Mouse (Mus musculus) gonadal fat pad, adult 2 months (tissue): ENCODE results near the gene Ninj2. TPM values are rescaled to one million over a fixed set of nuclear protein-coding genes. Genes with fewer than 3 reads are reported as not detected.

Source experiments
- DNase-seq: peaks from one replicate; pipeline ENCODE4 v3.0.0-alpha.2; 2012; ENCODE audit warnings: low read depth
- polyA plus RNA-seq: library from polyadenylated mRNA; depleted of rRNA; stranded (reverse); fragments of >200 nt; gene quantifications from 2 replicates; pipeline ENCODE4 v1.2.3, GENCODE M21; 2012

The Ninj2 gene
- polyA plus RNA-seq, 1 experiment: 2.1 TPM

DNA sequence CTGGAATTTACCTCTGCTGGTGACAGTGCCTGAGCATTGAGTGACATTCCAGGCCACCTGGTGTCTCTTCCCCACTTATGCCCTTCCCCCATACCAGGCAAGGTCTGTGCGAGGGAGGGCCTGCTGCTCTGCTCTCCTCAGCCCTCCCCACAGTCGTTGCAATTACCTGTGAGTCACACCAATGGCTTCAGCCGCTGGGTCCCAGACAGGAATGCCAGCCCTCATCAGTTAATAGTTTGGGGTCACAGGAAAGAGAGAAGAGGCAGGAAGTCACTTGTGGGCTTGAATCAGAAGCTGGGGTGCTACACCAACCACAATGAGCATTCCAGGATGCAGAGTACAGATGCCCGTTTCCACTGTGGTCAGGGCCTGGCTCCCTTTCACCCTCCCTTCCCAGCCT, 41.6 kb downstream of the Ninj2 start:
- no peak for DNase-seq

DNA sequence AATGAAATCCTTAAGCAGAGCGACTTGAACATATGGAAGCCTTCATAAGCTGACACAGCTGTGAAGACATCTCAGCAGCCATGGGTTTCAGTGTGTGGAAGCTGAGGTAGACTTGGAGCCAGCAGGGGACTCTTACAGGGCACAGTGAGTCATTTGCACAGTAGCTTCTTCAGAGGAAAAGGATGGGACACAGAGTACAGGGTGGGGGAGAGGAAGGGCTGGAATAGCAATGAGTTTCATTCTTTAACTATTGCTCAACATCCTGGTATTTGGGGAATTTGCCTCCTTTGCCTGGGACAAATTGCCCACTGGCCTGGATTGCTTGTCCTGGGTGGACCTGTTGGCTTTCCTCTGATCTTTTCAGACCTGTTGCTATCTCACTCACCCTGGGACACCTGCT, 52.3 kb downstream of the Ninj2 start:
- DNase-seq: no peak

DNA sequence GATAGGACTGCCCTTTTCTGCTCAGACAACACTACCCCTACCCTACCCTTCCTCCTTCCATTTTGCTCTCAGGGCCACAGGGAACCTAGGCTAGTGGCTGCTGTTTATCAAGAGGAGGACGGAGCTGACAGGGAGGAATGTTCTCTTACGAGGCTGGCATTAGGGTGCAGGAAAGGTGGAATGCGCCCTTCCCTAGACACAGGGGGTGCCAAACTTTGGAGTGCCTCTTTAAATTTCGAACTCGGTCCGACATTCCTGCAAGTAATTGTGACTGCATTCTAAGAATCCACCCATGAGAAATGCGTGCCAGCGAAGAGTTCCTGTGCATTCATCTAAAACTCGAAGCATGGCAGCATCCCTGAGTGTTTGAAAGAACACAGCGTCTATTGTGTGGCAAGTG, 53.5 kb downstream of the Ninj2 start:
- no peak for DNase-seq

DNA sequence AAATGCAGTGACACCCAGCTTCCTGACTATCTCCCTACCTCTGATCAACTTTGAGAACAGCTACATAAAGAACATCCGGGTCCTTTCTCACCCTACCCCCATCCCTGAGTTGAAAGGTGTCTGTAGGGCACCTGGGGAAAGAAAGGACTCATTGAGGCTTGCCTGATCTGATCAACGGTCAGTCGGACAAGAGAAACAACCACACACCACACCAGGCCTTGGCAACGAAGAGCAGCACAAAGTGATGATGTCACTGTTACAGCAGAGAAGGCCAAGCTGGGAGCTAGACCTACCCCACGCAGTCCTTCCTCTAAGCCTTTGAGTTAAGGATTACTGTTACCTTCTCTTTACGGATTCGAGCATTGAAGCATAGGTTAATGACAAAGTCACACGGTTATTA, 54.3 kb downstream of the Ninj2 start:
- DNase-seq: no peak

DNA sequence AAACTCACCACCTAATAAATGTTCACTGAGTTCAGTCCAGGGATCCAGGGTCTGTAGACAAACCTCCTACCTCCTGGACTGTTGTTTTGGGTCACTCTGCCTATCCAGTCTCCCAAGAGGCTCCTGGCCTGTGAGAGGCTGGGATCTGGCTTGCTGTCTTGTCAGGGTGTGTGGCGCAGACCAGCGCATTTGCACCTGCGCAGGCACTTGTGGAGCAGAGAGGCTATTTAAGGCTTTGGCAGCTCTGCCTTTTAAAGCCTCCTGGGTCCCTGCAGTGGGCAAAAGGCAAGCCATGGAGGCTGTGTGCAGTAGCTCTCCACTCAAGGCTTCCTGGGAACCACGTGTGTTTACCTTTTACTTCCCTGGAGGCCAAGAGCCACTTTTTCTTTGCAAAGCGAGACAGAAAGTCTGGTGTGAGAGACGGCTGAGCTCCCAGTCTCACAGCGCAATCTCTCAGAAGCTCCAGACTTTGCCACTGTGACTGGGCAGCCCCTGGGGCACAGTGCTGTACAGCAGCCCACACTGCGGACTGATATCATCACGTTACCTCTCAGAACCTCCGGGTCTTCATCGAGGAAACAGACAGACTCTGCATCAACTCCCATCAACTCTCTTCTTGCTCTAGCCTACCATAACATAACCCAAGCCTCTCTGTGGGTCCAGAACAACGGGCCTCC, 55.7 kb downstream of the Ninj2 start:
- DNase-seq: no peak

DNA sequence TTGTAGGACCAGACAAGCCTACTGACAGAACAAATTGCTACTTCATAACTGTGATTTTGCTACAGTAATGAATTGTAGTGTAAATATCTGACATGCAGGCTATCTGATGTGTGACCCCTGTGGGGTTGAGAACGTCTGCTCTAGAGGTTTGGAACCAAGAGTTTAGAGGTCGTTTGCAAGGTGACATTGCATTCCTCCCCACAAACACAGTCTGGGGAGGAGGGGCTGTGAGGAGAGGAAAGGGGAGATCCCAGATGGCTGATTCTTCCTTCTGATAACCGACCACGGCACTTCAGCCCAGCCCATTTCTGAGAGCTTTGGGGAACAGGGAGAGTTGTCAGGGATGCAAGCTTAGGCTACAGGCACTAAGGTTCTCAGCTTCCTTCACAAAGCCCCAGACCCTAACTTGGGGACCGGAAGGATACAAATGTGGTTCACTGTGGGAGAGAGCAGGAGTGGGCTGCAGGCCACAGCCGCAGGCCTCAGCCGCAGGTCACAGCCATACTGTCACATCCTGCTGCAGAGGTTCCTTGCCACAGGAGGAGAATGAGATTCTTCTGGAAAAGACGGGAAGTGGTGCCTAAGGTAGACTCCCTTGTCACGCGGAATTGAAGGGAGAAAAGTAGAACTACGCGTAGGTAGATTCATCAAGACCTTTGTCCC, 56.4 kb downstream of the Ninj2 start:
- no peak for DNase-seq

DNA sequence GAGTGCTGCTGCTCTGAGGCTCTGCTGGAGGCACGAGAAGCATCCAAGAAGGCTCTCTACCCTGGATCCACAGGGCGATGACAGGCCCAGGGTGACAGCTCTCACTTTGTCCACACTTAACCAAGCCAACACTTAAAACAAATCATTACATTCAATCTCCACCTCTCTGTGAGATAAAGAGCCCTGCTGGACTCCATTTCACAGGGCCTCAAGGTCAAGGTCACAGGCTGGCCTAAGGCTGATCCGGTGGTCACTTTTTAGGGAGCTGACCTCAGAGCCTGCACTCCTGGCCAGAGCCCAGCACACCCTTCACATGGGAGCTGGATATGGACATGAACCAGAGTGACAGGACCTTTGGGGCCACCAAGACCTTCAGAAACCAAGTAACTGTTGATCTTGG, 57.1 kb downstream of the Ninj2 start:
- no peak for DNase-seq

DNA sequence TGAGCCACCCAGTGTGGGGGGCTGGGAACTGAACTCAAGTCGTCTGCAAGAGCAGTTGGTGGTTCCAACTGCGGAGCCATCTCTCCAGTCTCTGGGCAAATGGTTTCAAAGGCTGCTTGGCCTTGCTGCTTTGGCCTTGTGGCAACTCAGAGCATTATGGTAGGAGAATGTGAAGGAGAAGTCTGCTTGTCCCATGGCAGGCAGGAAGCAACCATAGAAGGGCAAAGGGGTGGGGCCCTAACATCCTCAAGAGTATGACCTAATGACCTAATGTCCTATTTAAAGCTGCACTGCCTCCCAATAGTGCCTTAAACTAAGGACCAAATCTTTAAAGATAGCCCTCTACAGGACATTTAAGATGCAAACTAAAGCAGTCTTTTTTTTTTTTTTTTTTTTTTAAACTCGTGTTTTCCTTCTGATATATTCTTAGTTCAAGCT, 58.5 kb downstream of the Ninj2 start:
- no peak for DNase-seq

DNA sequence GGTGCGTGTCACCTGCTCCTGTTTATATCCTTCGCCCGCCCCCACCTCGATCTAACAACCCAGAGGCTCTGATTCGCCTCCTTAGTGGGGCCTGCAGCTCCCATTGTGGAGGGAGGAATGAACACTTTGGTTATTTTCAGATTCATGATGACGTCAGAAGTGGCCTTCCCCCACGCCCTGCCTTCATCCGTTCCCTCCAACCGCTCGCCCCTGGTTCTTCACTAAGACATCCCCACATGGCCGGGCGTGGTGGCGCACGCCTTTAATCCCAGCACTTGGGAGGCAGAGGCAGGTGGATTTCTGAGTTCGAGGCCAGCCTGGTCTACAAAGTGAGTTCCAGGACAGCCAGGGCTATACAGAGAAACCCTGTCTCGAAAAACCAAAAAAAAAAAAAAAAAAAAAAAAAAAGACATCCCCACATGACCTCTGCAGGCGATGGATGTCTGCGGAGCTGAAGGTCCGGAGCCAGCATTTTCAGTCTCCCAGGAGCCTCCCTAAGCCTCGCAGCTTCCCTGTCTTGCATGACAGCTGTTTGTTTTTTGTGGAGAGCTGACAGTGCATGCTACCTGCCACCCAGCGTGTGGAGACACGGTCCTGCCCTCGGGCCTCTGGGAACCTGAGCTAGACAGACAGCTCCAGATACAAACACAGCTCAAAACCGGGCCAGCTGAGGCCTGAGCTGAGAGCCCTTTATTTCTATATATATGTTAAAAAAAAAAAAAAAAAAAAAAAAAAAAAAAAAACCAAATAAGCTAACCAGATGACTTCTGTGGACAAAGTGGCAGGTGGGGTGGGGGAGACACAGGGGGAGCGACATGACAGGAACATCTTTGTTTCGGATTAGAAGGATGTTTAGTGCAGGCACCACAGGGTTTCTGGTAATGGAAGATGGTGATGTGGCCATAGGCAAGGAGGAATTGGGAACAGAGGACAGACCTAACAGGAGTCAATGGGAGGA, 59.9 kb downstream of the Ninj2 start:
- peak; percentile 87 for DNase-seq

DNA sequence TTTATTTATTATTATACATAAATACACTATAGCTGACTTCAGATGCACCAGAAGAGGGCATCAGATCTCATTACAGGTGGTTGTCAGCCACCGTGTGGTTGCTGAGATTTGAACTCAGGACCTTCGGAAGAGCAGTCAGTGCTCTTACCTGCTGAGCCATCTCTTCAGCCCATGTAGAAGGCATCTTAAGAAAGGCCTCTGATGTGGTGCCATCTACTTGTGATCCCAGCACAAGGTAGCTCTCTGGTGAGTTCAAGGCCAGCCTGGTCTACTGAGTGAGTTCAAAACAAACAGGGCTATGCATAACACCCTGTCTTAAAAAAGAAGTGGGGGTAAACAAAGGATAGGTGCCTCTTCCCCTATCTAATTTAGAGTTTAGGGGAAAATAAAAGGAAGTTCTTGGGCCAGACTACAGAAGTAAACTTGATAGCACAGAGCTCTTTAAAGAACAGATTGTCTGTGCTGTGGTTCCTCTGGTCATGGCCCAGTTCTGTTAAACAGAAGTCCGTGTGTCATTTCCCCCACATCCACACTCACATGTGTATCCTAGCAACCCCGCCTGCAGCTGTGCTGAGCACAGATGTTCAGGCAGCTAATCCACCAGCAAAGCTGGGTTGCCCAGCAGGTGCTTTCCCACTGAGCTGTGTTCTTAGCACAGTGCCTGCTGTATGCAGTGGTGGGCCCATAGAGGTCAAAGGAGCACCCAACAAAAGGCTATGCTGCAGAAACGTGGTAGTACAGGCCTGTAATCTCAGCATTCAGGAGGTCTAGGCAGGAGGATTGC, 61.6 kb downstream of the Ninj2 start:
- DNase-seq: no peak

DNA sequence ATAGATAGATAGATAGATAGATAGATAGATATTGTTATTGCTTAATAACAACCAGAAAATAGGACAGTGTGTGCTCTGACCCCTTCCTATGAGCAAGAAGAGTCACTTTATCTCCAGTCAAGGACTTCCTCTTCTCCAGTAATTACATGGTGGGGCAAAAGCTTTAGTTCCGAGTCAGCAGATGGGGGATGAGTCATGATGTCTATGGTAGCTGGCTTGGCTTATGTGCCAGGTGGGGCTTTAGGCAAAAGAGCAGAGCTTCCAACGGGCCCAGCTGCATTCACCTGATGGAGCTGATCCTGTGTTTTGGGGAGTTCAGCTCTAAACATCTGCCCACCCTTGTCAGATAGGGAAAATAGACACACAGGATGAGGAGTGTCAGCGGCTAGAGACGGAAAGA, 62.4 kb downstream of the Ninj2 start:
- no peak for DNase-seq

DNA sequence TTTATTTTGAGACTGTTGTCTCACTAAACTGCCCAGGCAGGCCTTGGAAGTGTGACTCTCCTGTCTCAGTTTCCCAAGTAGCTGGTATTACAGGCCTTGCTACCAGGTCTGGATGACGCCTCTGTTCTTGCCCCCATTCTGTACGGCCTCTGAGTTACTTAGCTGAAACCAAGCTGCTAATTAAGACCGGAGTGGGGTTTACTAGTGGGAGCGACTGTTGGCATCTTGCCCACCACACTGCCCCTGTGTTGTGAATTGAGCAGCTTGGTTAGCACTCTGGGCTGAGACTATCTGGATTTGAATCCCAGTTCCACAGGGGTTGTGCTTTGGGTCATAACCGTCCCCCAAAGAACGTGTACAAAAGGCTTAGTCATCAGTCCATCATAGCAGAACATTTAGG, 64.3 kb downstream of the Ninj2 start:
- no peak for DNase-seq

DNA sequence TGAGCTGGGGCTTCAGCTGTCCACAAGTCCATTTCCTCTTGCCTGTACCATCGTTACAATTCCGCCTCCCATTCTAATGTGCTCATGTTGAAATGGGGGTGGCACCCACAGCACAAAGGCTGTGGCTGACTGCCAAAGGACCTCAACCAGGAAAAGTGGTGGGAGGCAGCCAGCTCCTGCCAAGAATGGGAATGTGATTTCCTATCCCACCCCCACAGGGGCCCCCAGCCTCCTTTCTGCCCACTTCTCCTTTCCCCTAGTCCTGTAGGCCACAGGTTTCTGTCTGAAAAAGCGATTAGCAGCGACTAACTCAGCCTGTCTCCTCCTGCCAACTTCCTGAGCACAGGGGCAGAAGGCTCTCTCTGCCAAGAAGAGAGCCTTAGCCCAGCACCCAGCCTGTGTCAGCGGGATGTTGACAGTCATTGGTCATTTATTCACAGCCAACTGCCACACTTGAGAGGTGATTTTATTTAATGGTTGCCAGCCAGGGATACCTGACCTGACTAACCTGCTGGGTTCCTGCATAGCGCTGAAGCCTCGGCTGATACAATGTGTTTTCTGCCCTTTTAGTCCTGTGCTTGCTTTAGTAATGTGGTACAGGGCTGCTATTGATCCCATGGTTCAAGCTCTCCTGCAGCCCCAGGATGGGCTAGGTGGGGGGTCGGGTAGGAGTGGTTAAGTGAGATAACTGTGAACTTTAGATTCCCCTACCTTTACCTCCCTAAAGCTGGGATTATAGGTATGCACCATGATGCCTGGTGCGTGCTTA, 66.2 kb downstream of the Ninj2 start:
- peak; percentile 68 for DNase-seq

DNA sequence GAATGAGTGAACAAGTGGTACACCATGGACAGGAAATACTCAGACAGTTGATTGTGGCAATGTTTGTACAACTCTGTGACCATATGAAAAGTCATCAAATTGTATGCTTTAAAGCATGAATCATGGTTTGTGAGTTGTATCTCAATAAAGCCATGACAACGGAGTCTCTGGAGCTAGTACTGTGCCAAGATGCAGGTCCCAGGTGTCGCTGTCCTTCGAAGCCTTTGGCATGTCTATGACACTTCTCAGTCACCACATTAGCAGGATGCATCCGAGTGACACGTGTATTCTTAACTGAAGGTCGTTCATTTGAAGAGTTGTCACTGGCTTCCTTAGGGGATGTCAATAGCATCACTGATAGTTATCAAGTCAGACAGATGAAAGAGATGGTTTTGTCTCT, 69.8 kb downstream of the Ninj2 start:
- DNase-seq: no peak

DNA sequence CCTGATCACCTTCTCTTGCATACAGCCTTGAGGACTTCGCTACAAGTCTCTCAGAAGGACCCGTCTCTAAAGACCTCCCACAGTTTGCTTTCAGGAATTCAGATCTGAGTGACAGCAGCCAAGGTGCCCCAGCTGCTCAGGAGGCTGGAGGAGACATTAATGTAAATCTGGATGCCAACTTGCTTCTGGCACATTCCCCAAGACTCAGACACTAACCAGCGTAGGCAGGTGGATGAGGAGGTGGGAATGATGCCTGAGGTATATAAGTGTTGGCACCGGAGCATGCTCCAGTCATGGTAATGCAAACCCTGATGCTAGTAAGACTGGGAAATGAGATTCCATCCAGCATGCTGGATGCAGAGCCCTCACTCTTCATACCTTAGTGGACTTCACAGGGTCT, 71.6 kb downstream of the Ninj2 start:
- DNase-seq: peak; percentile 44

DNA sequence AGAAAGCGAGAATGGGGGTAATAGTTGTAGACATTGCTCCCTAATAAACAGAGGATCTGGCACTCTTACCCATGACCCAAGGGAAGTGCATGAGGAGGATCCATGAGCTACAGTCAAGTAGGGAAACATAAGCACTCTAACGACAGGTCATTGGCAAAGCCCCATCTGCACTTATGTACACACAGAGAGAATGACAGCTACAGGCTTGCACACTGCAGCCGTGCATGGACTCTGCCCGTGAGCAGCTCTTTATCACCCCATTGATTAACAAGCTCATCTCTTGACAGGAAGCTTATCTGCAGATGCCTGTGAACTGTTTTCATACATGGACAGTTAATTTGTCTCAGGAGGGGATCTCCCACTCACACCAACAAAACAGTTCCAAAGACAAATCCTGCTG, 74.4 kb downstream of the Ninj2 start:
- no peak for DNase-seq

DNA sequence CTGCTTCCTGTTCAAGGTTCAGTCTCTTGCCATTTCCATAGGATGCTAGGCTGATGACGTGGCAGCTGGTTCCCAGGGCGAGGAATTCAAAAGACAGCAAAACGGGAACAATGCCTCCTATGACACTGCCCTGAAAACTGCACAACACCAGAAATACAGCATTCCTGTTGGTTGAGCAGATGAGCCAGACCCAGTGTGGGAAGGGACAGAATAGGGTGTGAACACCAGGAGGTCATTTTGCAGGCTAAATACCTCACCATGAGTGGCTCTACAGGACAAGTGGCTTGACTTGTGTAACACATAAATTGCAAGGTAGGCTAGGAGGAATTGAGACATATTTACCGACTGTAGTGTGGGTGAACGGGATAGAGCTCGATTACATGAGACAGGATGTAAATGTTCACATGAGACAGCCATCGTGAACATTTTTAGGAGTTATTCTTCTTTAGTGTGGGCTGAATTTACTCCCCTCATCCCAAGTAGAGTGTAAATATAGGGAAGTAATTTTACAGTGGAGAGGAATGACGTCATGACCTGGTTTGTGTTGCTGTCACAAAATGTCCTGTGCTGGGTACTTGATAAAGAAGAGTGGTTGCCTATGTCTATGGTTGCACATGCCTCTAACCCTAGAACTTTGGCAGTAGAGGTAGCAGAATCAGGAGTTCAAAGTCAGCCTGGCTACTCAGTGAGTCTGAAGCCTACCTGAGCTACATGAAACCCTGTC, 79.3 kb downstream of the Ninj2 start:
- DNase-seq: peak; percentile 61

DNA sequence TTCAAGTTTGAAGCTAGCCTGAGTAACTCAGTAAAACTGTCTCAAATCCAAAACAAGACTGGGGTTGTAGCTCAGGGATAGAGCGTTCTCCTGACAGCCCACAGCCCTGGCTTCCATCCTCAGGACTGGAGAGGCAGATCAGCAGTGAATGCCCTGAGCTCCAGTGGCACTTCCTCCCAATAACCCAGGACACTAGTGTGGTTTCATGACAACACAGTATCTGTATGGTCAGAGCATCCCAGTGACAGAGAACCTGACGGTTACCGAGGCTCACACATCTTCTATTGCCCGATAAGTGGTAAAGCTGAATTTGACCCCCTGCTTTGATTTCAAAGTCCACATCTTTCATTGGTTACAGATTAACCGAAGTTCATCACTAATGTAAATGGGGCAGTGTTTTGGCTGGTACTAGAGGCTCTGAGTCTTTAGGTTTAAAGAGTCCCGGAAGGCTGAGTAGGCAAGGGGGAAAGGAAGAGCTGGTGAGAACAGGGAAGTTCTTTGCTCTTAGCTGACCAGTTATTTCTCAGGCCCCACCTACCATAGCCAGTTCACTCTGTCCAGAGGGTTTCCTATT, 81.0 kb downstream of the Ninj2 start:
- DNase-seq: no peak

DNA sequence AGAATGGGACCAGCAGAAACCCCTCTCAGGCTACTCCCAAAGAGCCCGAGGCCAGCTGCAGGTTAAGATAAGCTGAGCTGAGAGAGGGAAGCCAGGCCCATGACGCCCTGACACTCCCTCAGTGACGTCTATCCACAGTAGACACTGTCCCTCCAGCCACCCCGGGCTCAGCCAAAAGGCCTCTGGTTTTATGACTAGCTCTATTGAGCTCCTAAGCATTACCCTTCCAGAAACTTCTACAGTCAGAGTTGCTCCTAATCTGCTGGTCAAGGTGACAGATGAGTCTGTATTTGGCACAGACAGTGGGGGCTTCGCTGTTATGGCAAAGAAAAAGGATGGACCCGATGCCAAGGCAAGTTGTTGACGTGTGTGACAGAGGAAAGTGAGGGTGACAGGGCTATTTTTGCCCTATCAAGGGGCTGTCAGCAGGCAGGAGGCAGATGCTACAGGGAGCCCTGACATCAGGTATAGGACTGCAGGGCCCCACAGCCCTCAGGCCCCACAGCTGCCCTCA, 81.5 kb downstream of the Ninj2 start:
- DNase-seq: no peak

DNA sequence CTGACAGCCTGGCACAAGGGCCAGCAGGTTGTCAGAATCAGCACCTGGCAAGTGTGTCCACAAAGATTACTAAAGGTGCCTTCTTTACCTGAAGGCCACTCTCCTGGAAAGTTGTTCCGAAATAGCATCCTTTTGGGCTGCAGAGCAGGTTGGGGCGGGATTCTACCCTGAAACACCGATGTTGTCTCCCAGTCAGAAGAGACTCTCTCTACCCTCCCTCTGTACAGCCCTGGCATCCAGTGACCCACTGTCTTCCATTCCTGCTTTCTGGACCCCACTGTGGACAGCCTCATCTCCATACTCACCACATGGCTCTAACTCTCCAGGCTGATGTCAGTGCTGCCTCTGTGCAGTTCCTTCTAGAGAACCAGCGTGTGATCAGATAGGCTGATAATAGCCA, 82.5 kb downstream of the Ninj2 start:
- DNase-seq: no peak
